Mouse (Mus musculus) ES-Bruce4 (cell line): ENCODE measurements at regions not wholly inside any gene's neighbourhood (a gene's known extent, or its start where the extent isn't known, plus 50 kb on each side); places are given as distances from the start of the nearest gene placed in this dataset.

Source experiments
- CTCF ChIP-seq: IDR thresholded peaks from one replicate; pipeline ENCODE4 v1.8.1; 2011; ENCODE audit warnings: low read depth, low read length
- POLR2A ChIP-seq: IDR thresholded peaks from one replicate; pipeline ENCODE4 v1.8.1; 2011; ENCODE audit warnings: low read length; ENCODE audit not compliant: insufficient read depth

GRCm38 (mm10) chrX:93903209-93903608 is 65.2 kb upstream of the AU015836 start:
- TF ChIP-seq CTCF (no peak), POLR2A (no peak)
